Mouse (Mus musculus) neural tube, embryonic 13.5 days (tissue): Measurements from ENCODE around the gene Prickle2. TPM values are rescaled to one million over a fixed set of nuclear protein-coding genes. Genes with fewer than 3 reads are reported as not detected.

Experiments
- ATAC-seq: fragments of 200-750 bp; cut with Nextera tagmentation; 2 replicates; pipeline ENCODE4 v1.8.0; 2017; ENCODE audit warnings: low read depth, mild to moderate bottlenecking, moderate TSS enrichment, moderate library complexity
- H3K27ac ChIP-seq: fragments of 300-500 bp; sonication (generic); replicated peaks from 2 replicates; pipeline ENCODE4 v1.5.1; 2015; ENCODE audit warnings: moderate library complexity, mild to moderate bottlenecking, inconsistent platforms
- H3K27me3 ChIP-seq: fragments of 300-500 bp; sonication (generic); 2 replicates; pipeline ENCODE4 v1.6.1; 2015; ENCODE audit warnings: mild to moderate bottlenecking, inconsistent platforms
- H3K36me3 ChIP-seq: fragments of 300-500 bp; sonication (generic); 2 replicates; pipeline ENCODE4 v1.6.1; 2015; ENCODE audit warnings: mild to moderate bottlenecking, inconsistent platforms
- H3K4me1 ChIP-seq: fragments of 300-500 bp; sonication (generic); replicated peaks from 2 replicates; pipeline ENCODE4 v1.6.1; 2015; ENCODE audit warnings: inconsistent platforms
- H3K4me2 ChIP-seq: fragments of 300-500 bp; sonication (generic); 2 replicates; pipeline ENCODE4 v1.6.1; 2015; ENCODE audit warnings: inconsistent platforms, mild to moderate bottlenecking, moderate library complexity
- H3K4me3 ChIP-seq: fragments of 300-500 bp; sonication (generic); 2 replicates; pipeline ENCODE4 v1.5.1; 2015; ENCODE audit warnings: mild to moderate bottlenecking, inconsistent platforms
- H3K9ac ChIP-seq: fragments of 300-500 bp; sonication (generic); 2 replicates; pipeline ENCODE4 v1.6.1; 2015; ENCODE audit warnings: moderate library complexity, mild to moderate bottlenecking, inconsistent platforms
- H3K9me3 ChIP-seq: fragments of 300-500 bp; sonication (generic); 2 replicates; pipeline ENCODE4 v1.6.1; 2016; ENCODE audit warnings: inconsistent platforms
- WGBS: fragments of 180-500 bp; shearing (Covaris S2); methylation state at CpG from one replicate; pipeline ENCODE4 v1.1.7; 2015; 5-methylcytosine and 5-hydroxymethylcytosine counted together
- polyA plus RNA-seq: library from polyadenylated mRNA; unstranded; fragments of >200 nt; fragmentation: Nextera tagmentation; extraction: Ambion mirVana; gene quantifications from 2 replicates; pipeline ENCODE4 v1.2.1, GENCODE M21; 2015

Prickle2 gene
- polyA plus RNA-seq, 1 experiment from 2014 or later, result 12.3 TPM

DNA sequence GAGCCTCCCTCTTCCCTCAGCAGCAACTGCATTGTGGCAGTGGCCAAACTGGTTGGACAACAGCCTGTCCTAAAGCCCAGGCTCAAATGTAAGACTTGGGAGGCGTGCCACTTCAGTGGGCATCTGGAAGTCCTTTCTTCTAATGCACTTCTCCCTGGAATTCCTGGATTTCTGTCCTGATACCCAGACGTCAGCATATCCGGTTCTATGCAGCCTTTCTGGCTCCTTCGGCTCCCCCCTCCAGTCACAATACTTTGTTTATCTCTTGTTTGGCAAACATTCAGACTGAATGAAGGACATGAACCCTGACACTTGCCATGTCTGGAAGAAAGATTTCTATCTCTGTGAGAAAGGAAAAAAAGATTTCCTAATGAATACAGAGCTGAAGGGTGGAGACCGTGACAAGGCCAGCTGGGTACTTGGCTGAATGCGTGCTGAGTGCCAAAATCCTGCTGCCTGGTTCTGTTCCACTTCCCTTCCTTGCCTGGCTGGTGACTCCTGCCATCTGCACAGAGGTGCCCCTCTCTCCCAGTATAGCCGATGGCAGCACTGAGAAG lies 241.1 kb downstream of the Prickle2 start:
- no peak overlapping the region for H3K9ac ChIP-seq
- no peak for ATAC-seq
- no peak overlapping the region for H3K4me3 ChIP-seq
- no peak overlapping the region for H3K4me2 ChIP-seq
- peak overlapping the region; percentile 47 for H3K27ac ChIP-seq
- H3K4me1 ChIP-seq, result peaks cover 67% of the 10 kb centered on the region
- no peaks in the 10 kb centered on the region for H3K36me3 ChIP-seq
- no peaks in the 10 kb centered on the region for H3K9me3 ChIP-seq
- WGBS, result 59% methylated on average over 7 of the region's 7 CpGs
- no peaks in the 10 kb centered on the region for H3K27me3 ChIP-seq

DNA sequence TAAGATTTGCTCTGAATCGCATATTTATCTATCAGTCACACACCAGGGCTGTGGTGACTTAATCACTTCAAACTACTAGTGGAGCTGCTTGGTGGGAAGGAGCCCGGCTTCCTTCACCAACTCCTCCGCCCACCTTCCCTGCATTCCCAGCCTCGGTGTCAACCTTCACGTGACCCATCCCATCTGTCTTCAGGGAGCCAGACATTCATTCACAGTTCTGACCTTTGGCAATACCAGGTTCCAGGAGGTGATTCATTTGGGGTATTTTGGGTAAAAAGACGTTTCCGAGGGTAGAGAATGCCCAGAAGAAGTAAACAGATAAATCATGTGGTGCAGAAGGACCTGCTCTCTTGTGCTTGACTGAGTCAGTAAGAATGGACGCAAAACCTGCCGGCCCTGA lies 242.2 kb downstream of the Prickle2 start:
- ATAC-seq, result no peak
- H3K27ac ChIP-seq, result no peak overlapping the region

GRCm38 (mm10) chr6:92460750-92461149 lies 245.2 kb downstream of the Prickle2 start:
- H3K36me3 ChIP-seq, result no peaks in the 10 kb centered on the region
- 42% methylated on average over 2 of the region's 2 CpGs for WGBS
- no peaks in the 10 kb centered on the region for H3K27me3 ChIP-seq
- H3K4me2 ChIP-seq, result no peak overlapping the region
- no peak overlapping the region for H3K9ac ChIP-seq
- H3K9me3 ChIP-seq, result no peaks in the 10 kb centered on the region
- H3K4me3 ChIP-seq, result no peak overlapping the region
- ATAC-seq, result no peak
- H3K4me1 ChIP-seq, result peaks cover 54% of the 10 kb centered on the region
- peak overlapping the region; percentile 65 for H3K27ac ChIP-seq

More for the DNA sequence above, 242.2 kb downstream of the Prickle2 start:
- Histone ChIP-seq H3K9ac (no peak overlapping the region), H3K9me3 (no peaks in the 10 kb centered on the region), H3K4me1 (peaks cover 73% of the 10 kb centered on the region), H3K4me3 (no peak overlapping the region), H3K36me3 (no peaks in the 10 kb centered on the region), H3K4me2 (no peak overlapping the region), H3K27me3 (no peaks in the 10 kb centered on the region)
- WGBS, result 46% methylated on average over 9 of the region's 9 CpGs

- ATAC-seq, result no peak
- Histone ChIP-seq H3K4me2 (no peak overlapping the region), H3K9ac (no peak overlapping the region), H3K9me3 (no peaks in the 10 kb centered on the region), H3K27ac (no peak overlapping the region), H3K27me3 (no peaks in the 10 kb centered on the region), H3K4me3 (no peak overlapping the region), H3K4me1 (peaks cover 34% of the 10 kb centered on the region), H3K36me3 (no peaks in the 10 kb centered on the region)
- WGBS, result 81% methylated on average over 4 of the region's 4 CpGs
Measured at GRCm38 (mm10) chr6:92458026-92458425, 247.9 kb downstream of the Prickle2 start.

- no peaks in the 10 kb centered on the region for H3K9me3 ChIP-seq
- no peak overlapping the region for H3K4me3 ChIP-seq
- H3K36me3 ChIP-seq, result no peaks in the 10 kb centered on the region
- H3K27ac ChIP-seq, result 0 out of 2 replicates have a peak overlapping the region, but pooled peaks have one; percentile 23
- no peak for ATAC-seq
- no peaks in the 10 kb centered on the region for H3K27me3 ChIP-seq
- H3K4me2 ChIP-seq, result no peak overlapping the region
- H3K4me1 ChIP-seq, result peaks cover 9% of the 10 kb centered on the region
- H3K9ac ChIP-seq, result no peak overlapping the region
- 69% methylated on average over 1 of the region's 1 CpGs for WGBS
Measured at GRCm38 (mm10) chr6:92451421-92451820, 254.5 kb downstream of the Prickle2 start.

DNA sequence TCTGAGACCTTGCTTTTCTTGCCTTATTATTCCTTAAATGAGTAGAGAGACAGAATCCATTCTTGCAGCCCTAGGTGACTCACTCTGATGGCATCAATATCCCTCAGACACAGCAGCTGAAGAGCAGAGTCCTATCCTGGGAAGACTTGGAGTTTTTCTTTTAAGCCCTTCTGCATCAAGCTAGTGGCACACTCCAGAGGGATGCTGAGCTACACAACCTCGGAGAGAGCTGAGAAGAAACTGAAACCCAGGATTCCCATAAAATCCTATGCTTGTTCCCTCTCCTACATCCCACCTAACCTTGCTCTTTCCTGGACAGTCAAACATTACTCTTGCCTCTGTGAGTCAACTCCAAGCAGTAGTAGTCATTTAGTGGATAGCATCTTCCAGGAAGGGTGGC lies 256.0 kb downstream of the Prickle2 start:
- Histone ChIP-seq H3K27me3 (no peaks in the 10 kb centered on the region), H3K4me3 (no peak overlapping the region), H3K9ac (no peak overlapping the region), H3K4me2 (no peak overlapping the region), H3K4me1 (peaks cover 9% of the 10 kb centered on the region), H3K9me3 (no peaks in the 10 kb centered on the region), H3K27ac (no peak overlapping the region), H3K36me3 (no peaks in the 10 kb centered on the region)
- 97% methylated on average over 1 of the region's 1 CpGs for WGBS
- ATAC-seq, result no peak

DNA sequence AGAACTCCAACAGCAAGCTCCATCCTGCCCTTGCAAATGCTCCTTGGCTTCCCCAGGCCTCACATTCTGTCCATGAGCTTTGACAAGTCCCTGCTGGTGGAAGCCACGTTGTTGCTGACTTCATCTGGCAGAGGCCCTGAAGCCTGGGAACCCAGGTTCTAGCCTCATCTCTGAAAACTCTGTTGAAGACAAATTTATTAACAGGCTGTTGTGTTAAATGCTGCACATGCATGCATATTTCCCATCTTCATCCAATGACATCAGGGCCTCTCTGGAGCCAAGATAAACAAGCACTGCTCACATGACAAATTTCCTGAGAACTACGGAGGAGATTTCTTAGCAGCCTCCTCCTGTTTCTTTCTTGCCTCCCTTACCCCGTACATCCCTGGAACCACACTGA lies 259.3 kb downstream of the Prickle2 start:
- Histone ChIP-seq H3K9ac (no peak overlapping the region), H3K36me3 (no peaks in the 10 kb centered on the region), H3K27me3 (no peaks in the 10 kb centered on the region), H3K4me3 (no peak overlapping the region), H3K27ac (no peak overlapping the region), H3K9me3 (no peaks in the 10 kb centered on the region), H3K4me1 (peaks cover 5% of the 10 kb centered on the region), H3K4me2 (no peak overlapping the region)
- WGBS, result 76% methylated on average over 3 of the region's 3 CpGs
- ATAC-seq, result no peak

DNA sequence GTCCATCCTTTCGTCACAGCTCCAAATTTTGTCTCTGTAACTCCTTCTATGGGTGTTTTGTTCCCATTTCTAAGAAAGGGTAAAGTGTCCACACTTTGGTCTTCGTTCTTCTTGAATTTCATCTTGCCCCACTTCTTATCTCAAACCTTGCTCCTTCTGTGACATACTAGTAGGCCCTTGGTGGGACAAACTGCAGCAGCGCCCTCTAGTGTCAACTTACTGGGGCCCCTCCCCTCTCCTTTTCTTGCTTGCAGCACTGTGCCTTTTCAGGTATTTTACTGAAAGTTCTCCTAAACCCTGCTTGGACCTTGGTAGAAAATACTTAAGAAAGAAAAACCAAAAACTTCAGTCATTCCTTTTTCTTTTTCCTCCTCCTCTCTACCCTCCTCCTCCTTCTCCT lies 264.8 kb downstream of the Prickle2 start:
- ATAC-seq, result no peak
- Histone ChIP-seq H3K4me1 (peaks cover 9% of the 10 kb centered on the region), H3K36me3 (no peaks in the 10 kb centered on the region), H3K27ac (no peak overlapping the region), H3K9me3 (no peaks in the 10 kb centered on the region), H3K4me3 (no peak overlapping the region), H3K9ac (no peak overlapping the region), H3K4me2 (no peak overlapping the region), H3K27me3 (no peaks in the 10 kb centered on the region)
- WGBS, result 62% methylated on average over 3 of the region's 3 CpGs

DNA sequence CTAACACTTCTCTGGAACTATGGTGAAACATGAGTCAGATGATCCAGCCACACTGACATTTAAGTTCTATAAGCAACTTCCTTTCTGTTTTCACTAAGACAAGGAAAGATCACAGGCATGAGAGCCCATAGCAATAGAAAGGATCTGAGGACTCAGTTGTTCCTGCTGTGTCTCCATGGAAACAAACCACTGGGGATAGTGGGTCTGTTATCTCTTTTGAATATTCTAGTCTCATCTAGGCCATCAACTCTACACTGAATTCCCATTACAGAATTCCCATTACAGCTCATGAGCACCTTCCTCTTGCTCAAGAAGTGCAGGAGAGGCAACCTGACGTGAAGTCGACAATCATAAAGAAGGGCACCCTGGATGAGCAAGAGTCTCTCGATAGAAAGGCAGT lies 265.7 kb downstream of the Prickle2 start:
- H3K9me3 ChIP-seq, result no peaks in the 10 kb centered on the region
- H3K27me3 ChIP-seq, result no peaks in the 10 kb centered on the region
- H3K4me1 ChIP-seq, result peaks cover 9% of the 10 kb centered on the region
- 58% methylated on average over 3 of the region's 3 CpGs for WGBS
- ATAC-seq, result no peak
- H3K4me3 ChIP-seq, result no peak overlapping the region
- H3K4me2 ChIP-seq, result no peak overlapping the region
- H3K9ac ChIP-seq, result no peak overlapping the region
- H3K36me3 ChIP-seq, result no peaks in the 10 kb centered on the region
- H3K27ac ChIP-seq, result no peak overlapping the region

- no peak for ATAC-seq
Measured at GRCm38 (mm10) chr6:92432146-92432545, 273.8 kb downstream of the Prickle2 start.

DNA sequence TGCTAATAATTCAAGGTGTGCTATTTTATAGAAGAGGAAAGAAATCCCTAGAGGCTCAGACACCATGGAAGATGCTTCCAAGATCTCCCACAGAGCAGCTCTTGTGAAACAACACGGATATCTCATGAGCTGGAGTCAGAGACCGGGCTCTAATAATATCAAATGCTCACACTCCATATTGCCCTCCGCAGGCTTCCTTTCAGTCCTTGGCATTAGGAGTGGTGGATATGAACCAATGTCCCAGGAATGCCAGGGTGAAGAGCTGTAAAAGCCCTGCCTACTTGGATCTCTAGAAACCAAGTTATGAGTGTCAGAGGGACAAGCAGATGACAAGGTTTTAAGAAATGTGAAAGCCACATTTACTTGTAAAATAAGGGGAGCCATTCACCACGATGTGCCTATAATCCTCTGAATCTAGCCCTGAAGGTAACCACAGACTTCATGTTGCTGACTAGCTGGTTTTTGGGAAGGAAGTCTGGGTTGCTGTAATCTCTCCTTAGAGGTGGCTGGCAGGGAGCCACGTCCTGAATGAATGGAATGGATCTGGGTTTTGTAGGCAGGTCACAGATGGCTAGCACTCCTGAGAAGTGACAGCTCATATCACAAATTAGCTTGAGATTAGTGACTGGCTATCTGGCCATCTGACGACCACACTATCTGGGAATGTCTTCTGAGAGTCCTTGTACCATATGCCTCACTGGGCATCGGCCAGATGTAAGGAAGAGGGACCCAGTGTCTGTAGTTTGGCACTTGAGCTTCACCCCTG lies 278.4 kb downstream of the Prickle2 start:
- 78% methylated on average over 7 of the region's 7 CpGs for WGBS
- no peaks in the 10 kb centered on the region for H3K36me3 ChIP-seq
- H3K9ac ChIP-seq, result no peak overlapping the region
- H3K27me3 ChIP-seq, result no peaks in the 10 kb centered on the region
- no peak overlapping the region for H3K27ac ChIP-seq
- no peak overlapping the region for H3K4me2 ChIP-seq
- no peak for ATAC-seq
- H3K9me3 ChIP-seq, result no peaks in the 10 kb centered on the region
- H3K4me1 ChIP-seq, result peaks cover 16% of the 10 kb centered on the region; the same call in 1 of the 2 replicates
- no peak overlapping the region for H3K4me3 ChIP-seq

More at GRCm38 (mm10) chr6:92432146-92432545, 273.8 kb downstream of the Prickle2 start:
- H3K4me1 ChIP-seq, result 0 out of 2 replicates have a peak, but pooled peaks cover 6% of the 10 kb centered on the region
- H3K27ac ChIP-seq, result no peak overlapping the region
- no peaks in the 10 kb centered on the region for H3K9me3 ChIP-seq
- no peaks in the 10 kb centered on the region for H3K27me3 ChIP-seq
- H3K4me2 ChIP-seq, result no peak overlapping the region
- 91% methylated on average over 5 of the region's 5 CpGs for WGBS
- no peak overlapping the region for H3K9ac ChIP-seq
- H3K36me3 ChIP-seq, result no peaks in the 10 kb centered on the region
- no peak overlapping the region for H3K4me3 ChIP-seq

GRCm38 (mm10) chr6:92425901-92426300 lies 280.1 kb downstream of the Prickle2 start:
- no peak for ATAC-seq
- H3K27me3 ChIP-seq, result no peaks in the 10 kb centered on the region
- H3K4me2 ChIP-seq, result no peak overlapping the region
- peaks cover 15% of the 10 kb centered on the region for H3K36me3 ChIP-seq
- H3K27ac ChIP-seq, result no peak overlapping the region
- H3K4me3 ChIP-seq, result no peak overlapping the region
- peaks cover 16% of the 10 kb centered on the region; the same call in 1 of the 2 replicates for H3K4me1 ChIP-seq
- no peaks in the 10 kb centered on the region for H3K9me3 ChIP-seq
- H3K9ac ChIP-seq, result no peak overlapping the region
- WGBS, result 79% methylated on average over 8 of the region's 8 CpGs
